Mouse (Mus musculus) embryonic fibroblast, embryonic 13.5 days (primary cell): ENCODE measurements around the gene Npepps.

Experiments used
- CTCF ChIP-seq: IDR thresholded peaks from 2 replicates; pipeline ENCODE4 v1.5.1; 2011; ENCODE audit warnings: mild to moderate bottlenecking, control low read depth, low read length, moderate library complexity, borderline replicate concordance; ENCODE audit not compliant: insufficient read depth
- POLR2A ChIP-seq: IDR thresholded peaks from 2 replicates; pipeline ENCODE4 v1.6.1; 2011; ENCODE audit warnings: low read depth, mild to moderate bottlenecking, control low read depth, low read length, moderate library complexity

GRCm38 (mm10) chr11:97307294-97308069 lies 27.0 kb upstream of the Npepps start:
- TF ChIP-seq CTCF (no peak), POLR2A (no peak)
